Mouse (Mus musculus): Measurements from ENCODE around the gene Pin1rt1.

DNA sequence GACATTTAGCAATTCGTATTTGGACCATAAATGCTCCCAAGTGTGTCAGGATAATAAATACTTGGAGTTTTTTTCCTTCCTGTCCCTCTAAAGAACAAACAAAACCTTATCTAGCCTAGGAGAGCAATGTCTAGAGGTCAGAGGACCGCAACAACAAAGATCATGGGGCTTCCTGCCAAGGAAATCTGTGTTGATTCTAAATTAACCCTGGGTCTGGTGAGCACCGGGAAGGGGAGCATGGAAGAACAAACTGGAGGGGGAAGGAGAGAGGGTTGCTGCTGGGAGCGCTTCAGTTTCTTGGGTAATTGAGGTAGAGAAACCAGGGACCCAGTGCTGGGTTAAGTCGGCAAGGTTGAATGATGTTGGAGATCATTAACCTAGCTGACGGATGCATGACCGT is 27.0 kb upstream of the Pin1rt1 start:
- no peak for TF ChIP-seq CTCF (IDR thresholded peaks at IDR 0.05; ENCODE audit: low read depth, low read length)
- no peak for TF ChIP-seq GATA2 (IDR thresholded peaks at IDR 0.05; ENCODE audit: borderline replicate concordance, low read depth, low read length)
